Mouse (Mus musculus) spleen, adult 18-20 months (tissue): ENCODE results near the gene A530032D15Rik.
"Not testable (repeated sequence)": the region's sequence is repeated elsewhere in the genome, so short reads cannot be mapped to it uniquely, and the experiment has no call there.

Experiments
- DNase-seq, 2 experiments: peaks; one replicate each; pipeline ENCODE4 v3.0.0; 2022; ENCODE audit warnings: mixed read lengths in 2 of 2

Gene A530032D15Rik

DNA sequence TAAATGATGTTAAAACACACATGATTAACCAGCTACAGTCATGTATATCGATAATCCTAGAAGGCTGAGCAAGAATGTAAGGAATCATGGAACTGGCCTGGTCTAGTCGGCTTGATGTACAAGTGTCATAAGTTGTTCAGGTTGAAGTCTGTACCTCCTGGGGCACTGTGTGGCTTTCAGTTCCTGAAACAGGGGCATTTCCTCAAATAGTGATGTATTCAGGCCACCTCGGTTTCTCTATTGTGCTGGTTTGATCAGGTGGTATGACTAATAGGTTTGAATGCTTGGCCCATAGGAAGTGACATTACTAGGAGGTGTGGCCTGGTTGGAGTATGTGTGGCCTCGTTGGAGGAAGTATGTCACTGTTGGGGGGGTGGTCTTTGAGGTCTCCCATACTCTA lies 75.3 kb downstream of the A530032D15Rik start:
- not testable (repeated sequence) for DNase-seq

DNA sequence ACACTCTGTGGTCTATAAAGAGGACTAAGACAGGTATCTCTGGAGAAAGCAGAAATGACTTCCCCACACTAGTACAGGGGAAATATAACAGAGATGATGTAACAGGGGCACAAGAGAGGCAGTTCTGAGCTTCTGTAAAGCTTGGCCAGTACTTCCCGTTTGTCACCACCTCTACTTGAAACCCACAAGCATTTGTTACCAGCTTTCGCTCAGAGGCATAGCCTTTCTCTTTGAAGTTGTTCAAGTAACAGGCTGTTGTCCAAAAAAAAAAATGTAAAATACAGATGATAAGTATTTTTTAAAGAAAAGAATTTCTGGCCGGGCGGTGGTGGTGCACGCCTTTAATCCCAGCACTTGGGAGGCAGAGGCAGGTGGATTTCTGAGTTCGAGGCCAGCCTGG lies 76.0 kb downstream of the A530032D15Rik start:
- DNase-seq, result not testable (repeated sequence)
